Comparison of ENCODE assay signal across 9 mouse cellular contexts in genomic region chr19:32377701-32378325, GRCm38 (mm10). TPM values are rescaled to one million over a fixed set of nuclear protein-coding genes. Genes with fewer than 3 reads are reported as not detected.
DNase-seq lines count a peak whose midpoint lies in the region; ATAC-seq and TF ChIP-seq lines count a peak whose summit lies in the region.
"Had no signal": no experiment of that assay in that cellular context is flagged by ENCODE, and none has a peak within 500 bp of the region (broad histone marks: within the 10 kb centered on the region; RNA-seq: fewer than 3 reads in every experiment).

No protein-coding gene starts in this region.

- TF ChIP-seq CTCF in kidney, adult 2 months (conservative IDR thresholded peaks at IDR 0.05; ENCODE audit: insufficient read depth, insufficient read length, low read depth, low read length) = no peak
- TF ChIP-seq CTCF in G1E (IDR thresholded peaks at IDR 0.05; ENCODE audit: low read depth, low read length) = no peak

- no peak overlapping the region for H3K4me3 ChIP-seq in kidney, adult 2 months (ENCODE audit: insufficient read depth, low read depth, low read length)
- H3K4me3 ChIP-seq in G1E (ENCODE audit: low read depth, low read length) = peak overlapping the region; percentile 41; the same call in 1 of the 2 replicates
- H3K4me3 ChIP-seq in embryonic facial prominence, embryonic 15.5 days (replicated peaks) = no peak overlapping the region
- no peak overlapping the region for H3K4me3 ChIP-seq in midbrain, embryonic 15.5 days
- H3K4me3 ChIP-seq: embryonic facial prominence, embryonic 12.5 days; limb, embryonic 12.5 days had no signal

- WGBS in kidney, adult 2 months = 69% methylated on average over 7 of the region's 7 CpGs
- 58% methylated on average over 7 of the region's 7 CpGs for WGBS in embryonic facial prominence, embryonic 15.5 days
- 66% methylated on average over 7 of the region's 7 CpGs for WGBS in midbrain, embryonic 15.5 days

- no peaks in the 10 kb centered on the region for H3K27me3 ChIP-seq in kidney, adult 2 months (replicated peaks; ENCODE audit: control insufficient read depth, insufficient read depth, low read length)
- H3K27me3 ChIP-seq in G1E (ENCODE audit: insufficient read depth, low read length) = no peaks in the 10 kb centered on the region
- no peaks in the 10 kb centered on the region for H3K27me3 ChIP-seq in embryonic facial prominence, embryonic 15.5 days
- no peaks in the 10 kb centered on the region for H3K27me3 ChIP-seq in midbrain, embryonic 15.5 days (replicated peaks)
- H3K27me3 ChIP-seq: embryonic facial prominence, embryonic 12.5 days; limb, embryonic 12.5 days had no signal

- H3K4me1 ChIP-seq in kidney, adult 2 months (ENCODE audit: control insufficient read depth, insufficient read depth, low read length) = peaks cover 24% of the 10 kb centered on the region
- H3K4me1 ChIP-seq in G1E (ENCODE audit: insufficient read depth, low read depth, low read length) = peaks cover 91% of the 10 kb centered on the region
- peaks cover 34% of the 10 kb centered on the region for H3K4me1 ChIP-seq in embryonic facial prominence, embryonic 15.5 days
- H3K4me1 ChIP-seq in midbrain, embryonic 15.5 days = peaks cover 4% of the 10 kb centered on the region; the same call in 1 of the 2 replicates

- DNase-seq in kidney, adult 2 months = no peak
- DNase-seq in kidney, adult 11 months = no peak
- no peak for DNase-seq in G1E (ENCODE audit: low spot score)
- DNase-seq in kidney, adult 18-20 months = no peak
- DNase-seq in Muller cell, postnatal 12 days (ENCODE audit: inconsistent ontology term) = no peak

- no peak overlapping the region for H3K4me2 ChIP-seq in embryonic facial prominence, embryonic 15.5 days (replicated peaks)
- no peak overlapping the region for H3K4me2 ChIP-seq in midbrain, embryonic 15.5 days
- H3K4me2 ChIP-seq: embryonic facial prominence, embryonic 12.5 days; limb, embryonic 12.5 days had no signal

- ATAC-seq in G1E (ENCODE audit: extremely low read depth, insufficient number of reproducible peaks, low FRiP score, poor library complexity, severe bottlenecking) = no peak
- peak; percentile 71; the same call in 1 of the 2 replicates for ATAC-seq in embryonic facial prominence, embryonic 15.5 days (ENCODE audit: insufficient number of reproducible peaks, low FRiP score, low TSS enrichment, low read depth)
- ATAC-seq in midbrain, embryonic 15.5 days (replicated peaks) = peak; percentile 51; the same call in 1 of the 2 replicates

- peak overlapping the region; percentile 28; the same call in 1 of the 2 replicates for H3K27ac ChIP-seq in kidney, adult 2 months (ENCODE audit: insufficient read depth, low read depth, low read length)
- no peak overlapping the region for H3K27ac ChIP-seq in embryonic facial prominence, embryonic 15.5 days (replicated peaks)
- H3K27ac ChIP-seq in midbrain, embryonic 15.5 days = no peak overlapping the region
- H3K27ac ChIP-seq: embryonic facial prominence, embryonic 12.5 days had no signal

- H3K9ac ChIP-seq in embryonic facial prominence, embryonic 15.5 days = no peak overlapping the region
- no peak overlapping the region for H3K9ac ChIP-seq in midbrain, embryonic 15.5 days
- H3K9ac ChIP-seq: embryonic facial prominence, embryonic 12.5 days; limb, embryonic 12.5 days had no signal

- no peaks in the 10 kb centered on the region for H3K36me3 ChIP-seq in kidney, adult 2 months (ENCODE audit: control insufficient read depth, insufficient read depth, low read length)
- H3K36me3 ChIP-seq in G1E (replicated peaks) = peaks cover 46% of the 10 kb centered on the region
- H3K36me3 ChIP-seq in embryonic facial prominence, embryonic 15.5 days = no peaks in the 10 kb centered on the region
- no peaks in the 10 kb centered on the region for H3K36me3 ChIP-seq in midbrain, embryonic 15.5 days (replicated peaks)
- H3K36me3 ChIP-seq: embryonic facial prominence, embryonic 12.5 days; limb, embryonic 12.5 days had no signal

- no peak for TF ChIP-seq POLR2A in kidney, adult 2 months (IDR thresholded peaks at IDR 0.05; ENCODE audit: low read depth, low read length)

- H3K9me3 ChIP-seq in G1E (replicated peaks) = no peaks in the 10 kb centered on the region
- H3K9me3 ChIP-seq in embryonic facial prominence, embryonic 15.5 days (replicated peaks) = no peaks in the 10 kb centered on the region
- no peaks in the 10 kb centered on the region for H3K9me3 ChIP-seq in midbrain, embryonic 15.5 days
- H3K9me3 ChIP-seq: embryonic facial prominence, embryonic 12.5 days; limb, embryonic 12.5 days had no signal

RNA-seq across cellular contexts. Expression of gene Sgms1, which starts 11.7 kb away (rescaled TPM):
- polyA plus RNA-seq in kidney, adult 2 months (2012; rRNA removed) = 40.7 and 47.7 TPM in 2 replicates
- total RNA-seq in G1E (2014; fragmentation: Nextera tagmentation) = 91.0 and 104 TPM in 2 replicates
- total RNA-seq in G1E (2017) = 51.1 and 61.2 TPM in 2 replicates
- 14.1 and 14.5 TPM in 2 replicates for polyA plus RNA-seq in G1E (2012)
- 38.8 and 39.4 TPM in 2 replicates for polyA plus RNA-seq in embryonic facial prominence, embryonic 15.5 days (2015; fragmentation: Nextera tagmentation; extraction: Ambion mirVana)
- polyA plus RNA-seq in midbrain, embryonic 15.5 days (2015; fragmentation: Nextera tagmentation; extraction: Ambion mirVana) = 21.5 and 22.3 TPM in 2 replicates
